19 mouse cellular contexts compared by ENCODE assay signal in the genomic region with DNA sequence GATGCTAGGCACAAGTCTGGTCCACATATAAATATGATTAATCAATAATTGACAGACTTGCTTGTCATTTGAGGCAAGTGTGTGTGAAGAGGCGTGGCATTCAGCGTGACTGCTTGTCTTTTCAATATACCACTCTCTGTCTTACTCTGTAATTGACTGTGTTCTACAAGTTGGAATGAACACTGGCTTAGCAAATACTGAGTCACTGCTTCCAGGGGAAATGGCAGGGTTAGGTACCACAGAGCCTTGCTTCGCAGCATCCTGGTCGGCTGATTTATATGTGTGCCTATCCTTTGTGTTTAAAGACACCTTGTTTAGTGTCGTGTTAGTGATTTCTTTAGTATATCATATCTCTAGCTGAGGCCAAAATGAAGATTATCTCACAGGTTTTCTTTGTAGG. TPM values are rescaled to one million over a fixed set of nuclear protein-coding genes. Genes with fewer than 3 reads are reported as not detected.
DNase-seq lines count a peak whose midpoint lies in the region; ATAC-seq and TF ChIP-seq lines count a peak whose summit lies in the region.
"Had no signal": no experiment of that assay in that cellular context is flagged by ENCODE, and none has a peak within 500 bp of the region (broad histone marks: within the 10 kb centered on the region; RNA-seq: fewer than 3 reads in every experiment).

No protein-coding gene starts in this region.

- H3K4me2 ChIP-seq in heart, embryonic 14.5 days (ENCODE audit: low read length) = peak overlapping the region; percentile 23
- peak overlapping the region; percentile 64 for H3K4me2 ChIP-seq in CH12.LX (ENCODE audit: insufficient read depth, low read depth, poor library complexity, severe bottlenecking)
- H3K4me2 ChIP-seq in liver, embryonic 14.5 days (ENCODE audit: low read depth) = peak overlapping the region; percentile 85
- no peak overlapping the region for H3K4me2 ChIP-seq in midbrain, embryonic 16.5 days (ENCODE audit: low read length)
- no peak overlapping the region for H3K4me2 ChIP-seq in midbrain, embryonic 15.5 days

- no peak overlapping the region for H3K4me3 ChIP-seq in heart, embryonic 14.5 days (ENCODE audit: control insufficient read depth in 1 of 2, insufficient read depth in 1 of 2, low read depth in 1 of 2, low read length in 2 of 2)
- H3K4me3 ChIP-seq in CH12.LX (replicated peaks in 1 of 3; ENCODE audit: low read depth in 2 of 3, low read length in 2 of 3, poor library complexity in 1 of 3) = peak overlapping the region in 2 of 3 experiments; percentile 17 to 35
- peak overlapping the region; percentile 69 to 83 for H3K4me3 ChIP-seq in liver, embryonic 14.5 days (ENCODE audit: insufficient read depth in 1 of 2, low read depth in 2 of 2, low read length in 2 of 2)
- H3K4me3 ChIP-seq in midbrain, embryonic 16.5 days (ENCODE audit: low read depth, low read length) = no peak overlapping the region
- H3K4me3 ChIP-seq in midbrain, embryonic 15.5 days = no peak overlapping the region
- H3K4me3 ChIP-seq: limb, embryonic 12.5 days had no signal

- dilution Hi-C loops in CH12.LX (cut with MboI; ENCODE audit: extremely low pct_ligation_motif_present, extremely low pct_unique_long_range_greater_than_20kb, low sequenced_read_pairs) = no loop called here

- DNase-seq in heart, postnatal 4 days = no peak
- no peak for DNase-seq in CH12.LX (ENCODE audit: extremely low read depth)
- peak; percentile 50 for DNase-seq in induced T-regulatory cell, adult 2 months (ENCODE audit: low read depth)
- DNase-seq in liver, embryonic 14.5 days (ENCODE audit: low read depth in 3 of 3, low spot score in 3 of 3) = no peak
- DNase-seq in T-cell, adult 2 months (ENCODE audit: low spot score) = no peak
- DNase-seq: adrenal gland, postnatal 10 days; cerebellum, adult 11 months; cerebellum, postnatal 36 days; gastrocnemius, postnatal 10 days; kidney, adult 18-20 months; kidney, postnatal 10 days; thymus, adult 18-20 months had no signal

- no peak for TF ChIP-seq EP300 in CH12.LX (IDR thresholded peaks at IDR 0.05; ENCODE audit: low read length)
- TF ChIP-seq EP300 in liver, embryonic 14.5 days (IDR thresholded peaks at IDR 0.05; ENCODE audit: low read depth) = no peak

- ATAC-seq in heart, embryonic 14.5 days (ENCODE audit: insufficient number of reproducible peaks, insufficient read depth, low FRiP score, low read depth) = no peak
- no peak for ATAC-seq in liver, embryonic 14.5 days (ENCODE audit: insufficient read depth)
- no peak for ATAC-seq in midbrain, embryonic 16.5 days
- ATAC-seq in midbrain, embryonic 15.5 days (replicated peaks) = no peak
- ATAC-seq: forebrain, embryonic 16.5 days had no signal

- peaks cover 6 to 10% of the 10 kb centered on the region in 2 experiments for H3K4me1 ChIP-seq in heart, embryonic 14.5 days (ENCODE audit: control insufficient read depth in 2 of 2, insufficient read depth in 2 of 2, low read length in 2 of 2)
- peaks cover 10 to 54% of the 10 kb centered on the region in 2 experiments for H3K4me1 ChIP-seq in CH12.LX (ENCODE audit: control insufficient read depth in 1 of 2, insufficient read depth in 2 of 2)
- peaks cover 61 to 67% of the 10 kb centered on the region in 2 experiments for H3K4me1 ChIP-seq in liver, embryonic 14.5 days (replicated peaks; ENCODE audit: control insufficient read depth in 2 of 2, insufficient read depth in 2 of 2, low read length in 1 of 2)
- peaks cover 16% of the 10 kb centered on the region for H3K4me1 ChIP-seq in midbrain, embryonic 16.5 days (ENCODE audit: control insufficient read depth, insufficient read depth, low read length)
- peaks cover 20% of the 10 kb centered on the region for H3K4me1 ChIP-seq in midbrain, embryonic 15.5 days

- in situ Hi-C loops in CH12.LX (cut with MboI; ENCODE audit: low pct_ligation_motif_present, low pct_unique_long_range_greater_than_20kb, low sequenced_read_pairs) = no loop called here

- no peaks in the 10 kb centered on the region for H3K36me3 ChIP-seq in heart, embryonic 14.5 days (ENCODE audit: control insufficient read depth, insufficient read depth, low read length)
- peaks cover 0 to 25% of the 10 kb centered on the region in 2 experiments for H3K36me3 ChIP-seq in CH12.LX (replicated peaks in 1 of 2; ENCODE audit: control insufficient read depth in 1 of 2, insufficient read depth in 1 of 2, low read length in 1 of 2)
- H3K36me3 ChIP-seq in liver, embryonic 14.5 days (replicated peaks; ENCODE audit: control insufficient read depth, insufficient read depth, low read depth) = peaks cover 29% of the 10 kb centered on the region
- H3K36me3 ChIP-seq in midbrain, embryonic 16.5 days (ENCODE audit: control insufficient read depth, insufficient read depth, low read length) = no peaks in the 10 kb centered on the region
- no peaks in the 10 kb centered on the region for H3K36me3 ChIP-seq in midbrain, embryonic 15.5 days (replicated peaks)
- H3K36me3 ChIP-seq: embryonic facial prominence, embryonic 10.5 days; heart, embryonic 15.5 days; limb, embryonic 12.5 days had no signal

- no peaks in the 10 kb centered on the region; the same call in 1 of the 2 replicates for H3K27me3 ChIP-seq in heart, embryonic 14.5 days (ENCODE audit: control insufficient read depth, insufficient read depth, low read length)
- H3K27me3 ChIP-seq in CH12.LX (replicated peaks) = no peaks in the 10 kb centered on the region
- H3K27me3 ChIP-seq in liver, embryonic 14.5 days (ENCODE audit: control insufficient read depth, insufficient read depth, low read length) = no peaks in the 10 kb centered on the region
- no peaks in the 10 kb centered on the region for H3K27me3 ChIP-seq in midbrain, embryonic 16.5 days (ENCODE audit: control insufficient read depth, insufficient read depth, low read depth, low read length)
- no peaks in the 10 kb centered on the region for H3K27me3 ChIP-seq in midbrain, embryonic 15.5 days (replicated peaks)
- H3K27me3 ChIP-seq: heart, embryonic 15.5 days; limb, embryonic 12.5 days had no signal

- H3K79me2 ChIP-seq in CH12.LX (replicated peaks; ENCODE audit: control insufficient read depth, extremely low read depth, insufficient read depth, poor library complexity, severe bottlenecking) = peaks cover 74% of the 10 kb centered on the region

- TF ChIP-seq RAD21 in CH12.LX (IDR thresholded peaks at IDR 0.05; ENCODE audit: low read depth, low read length) = no peak

- TF ChIP-seq POLR2A in CH12.LX (IDR thresholded peaks at IDR 0.05; ENCODE audit: low read depth, low read length) = no peak

- TF ChIP-seq CTCF in CH12.LX (conservative IDR thresholded peaks at IDR 0.05 in 1 of 2, IDR thresholded peaks at IDR 0.05 in 1 of 2; ENCODE audit: low read depth in 2 of 2, low read length in 2 of 2) = no peak
- TF ChIP-seq CTCF in liver, embryonic 14.5 days (IDR thresholded peaks at IDR 0.05; ENCODE audit: low read depth) = no peak

- H3K9ac ChIP-seq in heart, embryonic 14.5 days (ENCODE audit: low read length) = no peak overlapping the region
- peak overlapping the region; percentile 49 for H3K9ac ChIP-seq in CH12.LX (ENCODE audit: insufficient read depth, low read depth)
- peak overlapping the region; percentile 95 for H3K9ac ChIP-seq in liver, embryonic 14.5 days (replicated peaks)
- H3K9ac ChIP-seq in midbrain, embryonic 16.5 days (ENCODE audit: low read depth, low read length) = no peak overlapping the region
- H3K9ac ChIP-seq in midbrain, embryonic 15.5 days = no peak overlapping the region
- H3K9ac ChIP-seq: heart, embryonic 15.5 days; limb, embryonic 12.5 days had no signal

- H3K9me3 ChIP-seq in heart, embryonic 14.5 days (ENCODE audit: control insufficient read depth, low read length) = no peaks in the 10 kb centered on the region
- no peaks in the 10 kb centered on the region for H3K9me3 ChIP-seq in CH12.LX (replicated peaks; ENCODE audit: low read length)
- H3K9me3 ChIP-seq in liver, embryonic 14.5 days (ENCODE audit: control insufficient read depth, low read length) = no peaks in the 10 kb centered on the region
- no peaks in the 10 kb centered on the region for H3K9me3 ChIP-seq in midbrain, embryonic 16.5 days (replicated peaks; ENCODE audit: control insufficient read depth, low read length, poor library complexity, severe bottlenecking)
- H3K9me3 ChIP-seq in midbrain, embryonic 15.5 days = no peaks in the 10 kb centered on the region
- H3K9me3 ChIP-seq: embryonic facial prominence, embryonic 10.5 days; heart, embryonic 15.5 days; limb, embryonic 12.5 days had no signal

- H3K27ac ChIP-seq in heart, embryonic 14.5 days (replicated peaks in 1 of 2; ENCODE audit: control insufficient read depth in 1 of 2, insufficient read depth in 1 of 2, low read depth in 2 of 2, low read length in 2 of 2) = no peak overlapping the region
- peak overlapping the region; percentile 28; the same call in 1 of the 2 replicates for H3K27ac ChIP-seq in CH12.LX (ENCODE audit: insufficient read depth, low read depth)
- H3K27ac ChIP-seq in liver, embryonic 14.5 days = peak overlapping the region; percentile 85
- no peak overlapping the region for H3K27ac ChIP-seq in midbrain, embryonic 16.5 days (ENCODE audit: low read length)
- no peak overlapping the region for H3K27ac ChIP-seq in midbrain, embryonic 15.5 days
- H3K27ac ChIP-seq: embryonic facial prominence, embryonic 10.5 days; heart, embryonic 15.5 days; limb, embryonic 12.5 days had no signal

- WGBS in heart, embryonic 14.5 days = 88% methylated on average over 5 of the region's 5 CpGs
- 60% methylated on average over 5 of the region's 5 CpGs for WGBS in liver, embryonic 14.5 days (ENCODE audit: insufficient replicate concordance)
- WGBS in midbrain, embryonic 16.5 days = 91% methylated on average over 5 of the region's 5 CpGs
- 90% methylated on average over 5 of the region's 5 CpGs for WGBS in midbrain, embryonic 15.5 days

TF ChIP-seq in CH12.LX, 34 proteins besides CTCF, POLR2A, EP300 and RAD21:
- TF ChIP-seq MYC (IDR thresholded peaks at IDR 0.05; ENCODE audit: low read depth, low read length) (peak; percentile 21; the same call in 1 of the 2 replicates), MEF2A (IDR thresholded peaks at IDR 0.05; ENCODE audit: borderline replicate concordance, low read depth, low read length) (no peak)

RNA-seq across cellular contexts. Expression of a gene that starts 3.0 kb away (rescaled TPM):
- polyA plus RNA-seq in heart, embryonic 14.5 days (2014; fragmentation: Nextera tagmentation; extraction: Ambion mirVana) = 8.1 and 8.3 TPM in 2 replicates
- 10 to 100 TPM; 18.9 TPM for total RNA-seq in heart, postnatal 4 days (2021)
- total RNA-seq in CH12.LX (2012; rRNA removed) = 8.9 and 9.7 TPM in 2 replicates
- total RNA-seq in CH12.LX (2014; rRNA removed) = 9.1 and 9.6 TPM in 2 replicates
- polyA plus RNA-seq in CH12.LX (2012; ENCODE audit: insufficient read length, low read depth) = 7.5 and 7.9 TPM in 2 replicates
- 10.6 and 14.0 TPM in 2 replicates for polyA plus RNA-seq in liver, embryonic 14.5 days (2012; rRNA removed)
- polyA plus RNA-seq in liver, embryonic 14.5 days (2014; fragmentation: Nextera tagmentation; extraction: Ambion mirVana) = 30.2 and 34.3 TPM in 2 replicates
- 8.3 and 9.5 TPM in 2 replicates for polyA plus RNA-seq in midbrain, embryonic 16.5 days (2015; fragmentation: Nextera tagmentation; extraction: Ambion mirVana)
- 9.2 and 9.9 TPM in 2 replicates for polyA plus RNA-seq in midbrain, embryonic 15.5 days (2015; fragmentation: Nextera tagmentation; extraction: Ambion mirVana)

Comparison
In these comparisons a context has a peak if more than half of its experiments do, and no peak if none do; other contexts are left out.
1. H3K27ac ChIP-seq: peak in CH12.LX (single experiment) and liver, embryonic 14.5 days (single experiment); none in heart, embryonic 14.5 days (0 of 2), midbrain, embryonic 16.5 days (single experiment) and midbrain, embryonic 15.5 days (single experiment).
2. H3K4me2 ChIP-seq: peak in heart, embryonic 14.5 days (single experiment), CH12.LX (single experiment) and liver, embryonic 14.5 days (single experiment); none in midbrain, embryonic 16.5 days (single experiment) and midbrain, embryonic 15.5 days (single experiment).
3. H3K4me3 ChIP-seq: peak in CH12.LX (2 of 3) and liver, embryonic 14.5 days (2 of 2); none in heart, embryonic 14.5 days (0 of 2), midbrain, embryonic 16.5 days (single experiment) and midbrain, embryonic 15.5 days (single experiment).
4. H3K9ac ChIP-seq: peak in CH12.LX (single experiment) and liver, embryonic 14.5 days (single experiment); none in heart, embryonic 14.5 days (single experiment), midbrain, embryonic 16.5 days (single experiment) and midbrain, embryonic 15.5 days (single experiment).